Mouse (Mus musculus) lung, postnatal 36 days (tissue): ENCODE measurements at regions not wholly inside any gene's neighbourhood (a gene's known extent, or its start where the extent isn't known, plus 50 kb on each side); places are given as distances from the start of the nearest gene placed in this dataset.

Source experiments
- DNase-seq: peaks from one replicate; pipeline ENCODE4 v3.0.0; 2022; ENCODE audit warnings: mixed read lengths

DNA sequence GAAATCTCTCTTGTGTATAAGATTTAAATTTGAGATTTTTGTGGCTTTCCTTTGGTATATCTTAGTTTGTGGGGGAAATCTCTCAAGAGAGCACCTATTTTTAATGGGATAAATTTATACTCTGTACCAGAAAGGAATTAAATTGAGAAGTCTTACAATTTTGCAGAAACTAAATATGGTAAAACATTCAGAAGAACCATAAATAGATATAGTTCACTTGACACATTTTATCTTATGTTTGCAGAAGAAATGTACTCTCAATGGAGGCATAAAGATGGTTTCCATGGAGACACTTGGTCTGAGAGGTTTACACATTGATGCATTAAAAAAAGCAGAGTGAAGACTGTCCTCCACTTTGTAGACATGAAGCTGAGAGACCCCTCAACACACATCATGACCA, 86.9 kb downstream of the Ndufa10 start:
- DNase-seq: no peak

DNA sequence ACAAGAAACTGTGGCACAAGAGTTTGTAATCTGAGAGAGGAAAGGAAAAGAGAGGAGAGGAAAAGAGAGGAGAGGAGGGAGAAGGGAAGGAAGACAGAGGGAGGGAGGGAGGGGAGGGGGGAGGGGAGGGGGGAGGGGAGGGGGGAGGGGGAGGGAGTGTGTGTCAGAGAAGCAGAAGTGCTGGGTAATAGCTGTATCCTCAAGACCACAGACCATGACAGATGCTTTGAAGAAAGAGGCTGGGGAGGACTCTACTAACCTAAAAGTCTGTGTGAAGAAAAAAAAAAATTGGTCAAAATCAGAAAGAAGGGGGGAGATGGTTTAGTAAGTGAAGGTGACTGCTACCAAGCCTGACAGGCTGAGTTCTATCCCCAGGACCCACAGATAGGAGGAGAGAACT, 88.7 kb downstream of the Ndufa10 start:
- no peak for DNase-seq

DNA sequence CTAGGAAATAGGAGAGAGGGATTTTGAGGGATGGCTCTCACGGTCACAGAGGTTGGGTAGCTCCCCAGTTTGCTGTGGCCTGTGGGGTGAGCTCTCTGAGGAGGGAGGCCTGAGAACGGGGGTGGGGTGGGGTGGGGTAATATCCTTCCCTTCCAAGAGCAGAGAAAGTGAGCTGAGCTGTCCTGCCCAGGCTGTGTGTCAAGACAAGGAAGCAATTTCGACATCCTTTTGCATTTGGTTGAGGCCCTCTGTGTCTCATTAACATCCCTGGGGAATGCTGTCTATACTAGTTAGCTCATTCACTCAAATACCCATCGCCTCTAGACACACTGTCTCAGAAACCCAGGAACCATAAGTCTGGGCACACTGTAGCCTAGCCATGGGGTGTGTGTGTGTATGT, 89.9 kb downstream of the Ndufa10 start:
- DNase-seq: no peak

DNA sequence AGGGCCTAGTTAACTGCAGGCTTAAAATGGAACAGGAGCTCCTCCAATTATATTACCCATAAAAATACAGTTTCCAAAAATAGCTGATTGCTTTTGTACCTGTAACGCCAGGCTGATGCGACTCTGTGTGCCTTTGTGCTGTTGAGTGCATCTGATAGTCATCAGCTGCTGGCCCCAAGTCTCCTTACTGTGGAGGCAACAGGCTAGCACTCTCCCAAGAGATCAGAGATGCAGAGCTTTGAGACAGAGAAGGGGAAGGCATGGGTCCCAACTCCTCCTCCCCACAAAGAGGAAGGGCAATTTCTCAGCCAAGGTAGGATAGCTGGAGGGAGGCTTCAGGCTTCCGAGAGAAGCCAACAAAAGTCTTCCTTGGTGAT, 94.2 kb downstream of the Ndufa10 start:
- no peak for DNase-seq

DNA sequence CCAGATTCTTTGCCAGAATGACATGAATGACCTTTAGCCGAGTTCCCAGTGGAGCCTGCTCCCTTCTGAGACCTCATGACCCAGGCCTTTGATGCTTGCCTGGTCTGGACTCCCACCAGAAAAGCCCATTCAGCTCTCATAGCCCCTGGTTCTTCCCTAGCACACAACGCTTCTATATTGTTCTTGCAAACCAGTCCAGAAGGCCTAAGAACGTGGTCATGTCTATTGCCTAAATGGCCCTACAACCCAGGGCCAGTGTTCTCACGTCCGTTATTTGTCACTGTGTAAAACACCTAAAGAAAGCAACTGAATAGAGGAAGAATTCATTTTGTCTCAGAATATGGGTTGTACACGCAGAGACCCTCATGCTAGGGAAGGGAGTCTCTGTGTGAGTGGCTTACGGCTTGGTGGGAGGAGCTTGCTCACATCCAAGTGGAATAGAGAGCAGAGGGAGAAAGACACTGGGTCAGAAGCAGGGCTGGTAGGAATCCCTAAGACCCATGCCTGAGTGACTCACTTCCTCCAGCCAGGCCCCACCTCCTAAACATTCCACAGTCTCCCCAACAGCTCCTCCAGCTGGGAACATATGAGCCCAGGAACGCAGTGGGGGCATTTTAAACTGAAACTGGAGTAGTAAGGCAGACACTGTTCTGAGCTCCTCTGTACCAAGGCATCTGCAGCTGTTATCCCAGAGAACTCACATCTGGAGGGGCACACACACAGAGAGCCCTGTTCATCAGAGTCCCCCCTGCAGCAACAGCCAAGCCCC, 94.7 kb downstream of the Ndufa10 start:
- DNase-seq: peak; percentile 53

DNA sequence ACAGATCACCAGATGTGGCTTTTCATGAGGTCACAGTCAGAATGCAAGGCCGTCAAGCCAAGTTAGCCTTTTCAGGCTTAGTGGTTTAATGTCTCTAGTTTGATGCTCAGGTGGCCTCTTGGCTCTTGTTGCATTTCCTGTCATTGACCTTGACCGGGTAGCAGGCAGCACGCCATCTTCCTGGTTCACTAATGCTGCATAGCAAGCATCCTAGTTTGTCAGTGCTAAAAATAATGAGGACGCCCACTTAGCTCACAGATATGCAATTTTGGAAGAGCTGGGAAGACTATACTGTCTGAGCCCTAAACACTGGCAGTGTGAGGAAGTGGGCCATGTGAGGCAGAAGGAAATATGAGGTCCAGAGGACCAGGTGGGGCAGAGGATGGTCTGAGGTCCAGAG, 97.2 kb downstream of the Ndufa10 start:
- DNase-seq: no peak

DNA sequence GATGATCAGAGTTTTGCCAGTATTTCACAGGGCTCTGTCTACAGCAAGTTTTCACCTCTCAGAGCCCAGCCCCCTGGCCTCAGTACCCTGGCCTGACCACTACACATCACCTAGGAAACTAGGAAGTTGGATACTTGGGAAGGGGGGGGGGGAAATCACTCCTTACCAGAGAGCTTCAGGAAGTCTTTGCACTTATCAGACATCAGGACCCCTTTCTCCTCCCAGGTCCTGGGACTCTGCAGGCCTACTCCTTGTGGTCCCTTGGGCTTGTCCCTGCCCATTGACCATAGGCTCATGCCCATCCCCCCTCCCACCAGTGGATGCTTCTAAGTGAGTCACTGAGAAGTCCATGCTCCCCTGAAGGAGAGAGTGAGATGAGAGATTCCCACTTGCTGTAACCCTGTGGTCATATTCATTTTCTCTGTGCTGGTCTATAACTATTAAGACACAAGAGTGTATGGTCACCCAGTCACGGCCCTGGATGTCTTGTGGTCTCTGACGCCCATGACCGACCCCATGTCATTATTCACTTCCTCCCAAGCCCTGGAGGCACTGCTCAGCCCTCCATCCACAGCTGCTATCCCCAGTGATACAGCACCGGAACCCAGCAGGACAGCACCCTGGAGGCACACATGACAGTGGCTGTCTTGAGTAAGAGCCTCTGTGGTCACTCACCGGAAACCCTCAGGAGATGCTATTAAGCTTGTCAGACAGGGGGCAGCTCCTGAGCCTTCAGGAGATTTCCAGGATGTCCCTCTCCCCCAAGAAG, 101.3 kb downstream of the Ndufa10 start:
- DNase-seq: no peak

DNA sequence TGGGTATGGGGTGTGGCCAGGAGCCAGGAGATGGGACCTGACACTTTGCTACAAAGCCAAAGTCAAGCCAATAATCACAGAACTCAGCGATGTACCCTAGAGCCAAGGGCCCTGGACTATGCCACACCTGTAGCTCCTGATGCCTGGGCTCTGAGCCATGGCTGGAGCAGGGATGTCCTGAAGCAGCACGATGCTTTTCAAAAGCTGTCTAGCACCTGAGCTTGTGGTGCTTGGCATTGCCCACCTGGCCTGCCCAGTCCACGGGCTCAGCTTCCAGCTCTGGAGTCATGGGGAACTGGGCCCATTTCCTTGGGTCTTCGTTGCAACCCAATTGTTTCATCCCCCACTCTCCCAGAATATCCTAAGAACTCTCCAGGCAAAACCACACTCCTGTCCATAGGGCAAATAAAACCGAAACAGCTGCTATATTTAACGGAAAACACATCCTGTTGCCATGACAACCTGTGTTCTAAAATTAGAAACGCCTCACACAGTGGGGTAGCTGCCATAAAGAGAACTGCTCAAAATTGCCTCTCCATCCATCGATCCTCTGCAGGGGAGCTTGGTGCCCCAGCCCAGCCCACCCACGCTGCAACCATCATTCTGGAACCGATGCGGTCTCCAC, 102.2 kb downstream of the Ndufa10 start:
- peak; percentile 38 for DNase-seq

DNA sequence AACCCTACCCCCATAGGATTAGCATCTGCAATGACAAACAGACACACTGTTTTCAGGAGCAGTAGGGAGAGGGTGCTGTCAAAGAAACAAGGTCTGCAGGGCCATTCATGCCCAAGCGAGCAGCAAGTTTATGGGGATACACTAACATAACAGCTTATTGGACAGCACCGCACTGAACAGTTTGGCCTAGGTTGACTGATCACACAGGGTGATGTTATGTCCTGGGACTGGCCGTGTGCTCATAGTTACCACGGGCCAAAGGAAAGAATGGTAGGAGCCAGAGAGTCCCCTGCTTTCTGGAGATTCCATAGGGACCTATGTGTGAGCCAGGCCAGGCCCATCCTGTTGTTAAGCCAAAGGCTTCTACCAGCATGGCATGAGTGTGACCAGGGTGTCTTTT, 102.8 kb downstream of the Ndufa10 start:
- DNase-seq: no peak

DNA sequence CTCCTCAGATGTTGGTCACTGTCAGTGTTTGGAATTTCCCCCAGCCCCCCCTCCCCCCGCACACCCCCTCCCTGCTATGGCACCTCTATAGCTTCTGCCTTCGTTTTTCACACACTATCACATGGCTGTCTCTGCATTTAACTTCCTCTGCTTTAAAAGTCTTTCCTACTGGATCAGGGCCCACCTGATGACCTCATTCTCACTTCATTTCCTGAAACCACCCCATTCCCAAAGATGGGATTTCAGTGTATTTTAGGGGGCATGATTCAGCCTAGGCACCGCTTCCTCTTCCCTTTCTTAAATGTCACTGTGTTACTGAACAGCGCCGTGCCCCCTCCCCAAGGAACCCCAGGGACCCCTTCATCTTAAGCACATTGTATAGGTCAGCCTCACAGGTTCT, 103.7 kb downstream of the Ndufa10 start:
- no peak for DNase-seq

DNA sequence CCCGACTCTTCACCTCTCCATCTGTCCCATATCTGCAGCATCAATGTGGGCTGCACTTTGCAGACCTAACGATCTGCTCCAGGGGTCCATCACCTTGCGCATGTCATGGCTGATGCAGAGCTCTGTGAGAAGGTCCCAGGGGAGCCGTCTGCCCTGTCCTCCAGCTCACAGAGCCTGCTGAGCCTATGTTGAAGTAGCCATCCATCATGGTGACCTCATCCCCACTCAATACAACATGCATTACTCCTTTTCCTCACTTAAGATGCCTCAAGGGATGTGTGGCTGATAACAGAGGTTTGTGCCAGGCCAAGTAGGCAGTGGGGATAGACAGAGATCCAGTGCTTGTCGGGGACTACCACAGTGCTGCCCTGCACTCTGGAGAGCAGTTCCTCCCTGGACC, 107.4 kb downstream of the Ndufa10 start:
- DNase-seq: no peak

DNA sequence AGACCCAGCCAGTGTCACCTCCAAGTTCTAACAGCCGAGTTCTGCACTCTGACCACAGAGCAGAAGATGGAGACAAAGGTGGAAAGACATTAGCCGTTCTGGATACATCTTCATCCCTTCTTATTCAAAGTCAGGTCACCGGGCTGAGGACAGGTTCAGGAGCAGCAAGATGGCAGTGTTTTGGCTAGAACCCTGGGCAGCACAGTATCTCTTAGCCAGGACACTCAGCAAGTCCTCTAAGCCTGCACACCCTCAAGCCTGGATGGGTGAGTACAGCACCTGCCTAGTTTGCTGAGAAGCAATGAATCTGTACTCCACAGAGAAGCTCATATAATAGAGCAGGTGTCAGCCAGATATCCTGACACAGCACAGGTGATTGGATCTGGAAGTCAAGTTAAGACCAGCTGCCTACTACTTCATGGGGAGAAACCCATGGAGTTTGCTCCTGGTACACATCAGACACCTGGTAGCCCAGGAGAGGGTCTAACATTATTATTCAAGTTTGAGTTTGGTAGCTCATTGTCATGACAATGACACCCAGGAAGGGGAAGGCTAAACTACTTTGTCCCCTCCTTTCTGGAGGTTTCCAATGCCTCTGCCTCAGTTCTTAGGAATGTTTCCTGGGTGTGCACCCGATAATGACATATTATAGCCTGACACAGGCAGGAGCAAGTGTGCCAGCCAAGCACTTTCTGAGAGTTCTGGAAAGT, 108.1 kb downstream of the Ndufa10 start:
- no peak for DNase-seq

DNA sequence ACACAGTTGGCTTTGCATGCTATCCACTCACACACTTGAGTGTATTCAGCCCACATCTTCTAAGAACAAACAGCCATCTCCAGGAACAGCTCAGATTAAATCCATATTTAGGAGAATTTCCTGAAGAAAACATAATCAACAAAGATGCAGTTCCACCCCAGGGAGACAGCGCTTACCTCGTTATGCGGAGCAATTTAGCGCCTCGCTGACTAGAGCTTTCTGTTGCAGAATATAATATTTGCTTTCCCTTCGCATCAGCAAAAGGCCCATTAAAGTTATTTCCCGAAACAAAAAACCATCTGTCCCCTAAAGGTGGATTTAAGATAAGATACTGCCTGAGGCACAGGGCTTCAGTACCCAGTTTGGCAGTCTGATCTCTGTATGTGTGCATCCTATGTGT, 112.0 kb downstream of the Ndufa10 start:
- DNase-seq: no peak

DNA sequence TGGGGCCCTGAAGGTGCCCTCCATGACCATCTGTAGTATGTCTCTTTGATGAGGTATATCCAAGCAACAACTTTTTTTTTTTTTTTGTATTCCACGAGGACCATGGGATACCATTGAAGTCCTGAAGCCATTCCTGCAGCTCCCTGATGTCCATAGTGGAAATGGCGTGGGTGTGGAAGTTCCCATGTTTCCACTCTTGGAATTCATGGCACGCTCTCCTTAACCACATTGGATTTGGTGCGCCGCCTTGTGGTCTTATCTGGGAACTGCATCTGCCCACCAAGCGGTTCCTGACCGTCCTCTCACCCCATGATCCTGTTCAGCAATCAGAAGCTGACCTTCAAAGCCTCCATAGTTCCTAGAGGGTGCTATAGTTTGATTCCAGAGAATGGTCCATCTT, 113.4 kb downstream of the Ndufa10 start:
- DNase-seq: peak; percentile 74

DNA sequence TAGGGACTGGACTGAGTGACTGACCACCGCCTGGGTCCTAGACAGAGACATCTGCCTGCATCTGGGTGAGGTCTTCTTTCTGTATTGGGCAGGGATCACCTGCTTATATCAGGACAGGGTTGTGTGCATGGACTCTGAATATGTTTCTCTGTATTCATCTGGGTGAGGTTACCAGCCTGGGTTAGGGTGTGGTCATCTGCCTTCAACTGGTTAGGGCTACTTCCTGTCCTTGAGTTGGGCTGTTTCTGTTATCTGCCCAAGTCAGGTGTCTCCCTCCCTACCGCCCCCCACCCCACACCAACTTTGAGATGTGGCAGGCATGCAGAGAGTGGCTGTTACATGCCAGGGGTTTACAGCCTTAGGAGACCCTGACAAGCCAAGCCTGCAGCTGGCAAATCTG, 114.2 kb downstream of the Ndufa10 start:
- DNase-seq: no peak

DNA sequence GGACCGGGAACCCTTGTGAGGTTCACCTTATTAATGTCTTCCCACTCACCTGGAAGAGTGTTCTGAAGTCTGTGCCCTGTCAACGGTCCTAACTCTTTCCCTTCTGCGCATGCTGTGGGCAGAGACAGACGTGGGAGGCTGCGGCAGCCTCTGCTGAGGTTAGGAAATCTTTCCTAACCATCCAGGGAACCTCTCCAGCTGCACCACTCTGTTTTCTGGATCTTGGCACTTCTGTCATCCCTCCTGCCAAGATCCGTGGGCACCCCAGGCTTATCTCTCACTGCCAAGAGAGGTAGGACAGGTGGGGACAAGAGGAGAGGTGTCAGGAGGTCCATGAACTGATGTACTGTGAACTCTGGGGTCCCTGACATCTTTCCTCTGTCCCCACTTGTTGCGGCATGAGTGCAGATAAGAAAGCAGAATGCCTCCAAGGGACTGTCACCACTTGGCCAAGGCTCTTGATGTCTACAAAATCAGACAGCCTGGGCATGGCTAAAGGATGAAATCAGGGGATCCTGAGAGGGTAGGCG, 114.8 kb downstream of the Ndufa10 start:
- no peak for DNase-seq

DNA sequence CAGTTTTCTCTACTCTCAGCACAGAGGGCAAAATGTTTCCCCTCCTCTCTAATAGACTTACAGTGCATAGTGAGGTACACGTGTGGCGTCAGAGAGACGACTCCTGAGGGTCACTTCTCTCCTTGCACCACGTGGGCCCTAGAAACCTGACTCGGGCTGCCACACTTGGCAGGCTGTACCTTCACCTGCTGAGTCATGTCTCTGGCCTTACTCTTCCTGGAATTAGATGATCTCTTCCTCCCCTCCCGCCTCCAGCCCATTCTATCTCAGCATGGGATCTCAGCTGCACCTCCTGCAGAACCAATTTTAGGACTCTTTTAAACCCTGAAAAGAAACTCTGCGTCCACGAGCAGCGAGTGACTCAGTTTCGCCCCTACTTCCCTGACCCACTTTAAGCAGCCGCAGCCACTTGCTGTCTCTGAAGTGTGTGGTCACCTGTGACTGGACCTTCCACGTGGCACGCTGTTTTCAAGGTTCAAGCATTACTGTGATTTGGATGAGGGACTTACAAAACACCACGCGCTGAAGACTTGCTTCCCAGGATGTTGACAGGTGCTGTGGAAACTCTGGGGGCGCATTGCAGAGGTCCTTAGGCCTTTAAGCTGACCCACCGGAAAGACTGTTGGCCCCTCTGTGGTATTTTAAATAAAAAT, 125.2 kb downstream of the Ndufa10 start:
- DNase-seq: peak; percentile 30

DNA sequence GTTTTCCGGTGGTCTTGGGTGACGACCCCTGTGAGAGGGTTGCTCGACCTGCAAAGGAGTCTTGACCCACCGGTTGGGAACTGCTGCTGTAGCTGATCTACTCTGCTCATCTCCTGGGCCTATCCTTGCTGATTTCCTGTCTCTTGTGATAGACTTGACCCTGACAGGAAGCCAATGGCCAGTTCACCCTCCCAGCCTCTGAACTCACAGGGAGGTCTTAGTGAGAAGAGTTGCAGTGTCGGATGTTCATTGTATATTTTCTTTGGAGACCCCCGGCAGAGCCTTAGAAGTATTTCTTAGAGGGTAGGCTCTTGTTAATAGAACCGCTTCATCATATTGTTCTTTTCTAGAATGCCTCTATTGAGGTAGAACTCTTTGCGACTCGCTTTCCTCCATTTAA, 126.0 kb downstream of the Ndufa10 start:
- no peak for DNase-seq

DNA sequence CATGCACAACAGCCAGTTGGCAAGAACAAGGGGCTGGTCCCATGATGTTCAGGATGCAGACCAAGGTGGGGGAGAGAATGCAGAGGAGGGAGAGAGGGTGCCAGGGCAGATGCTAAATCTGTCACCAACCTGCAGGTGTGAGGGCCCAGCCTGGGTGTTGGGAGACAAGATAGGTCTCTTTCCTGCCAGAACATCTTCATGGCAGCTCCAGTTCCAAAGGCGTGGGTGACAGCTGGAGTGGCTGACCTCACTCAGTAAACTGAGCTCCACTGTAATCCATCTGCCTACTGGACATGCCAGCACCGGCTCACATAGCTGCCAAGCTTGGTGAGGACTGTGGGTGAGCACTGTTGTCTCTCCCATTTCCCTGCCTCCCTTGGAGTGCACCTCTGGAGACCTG, 129.9 kb downstream of the Ndufa10 start:
- DNase-seq: no peak

DNA sequence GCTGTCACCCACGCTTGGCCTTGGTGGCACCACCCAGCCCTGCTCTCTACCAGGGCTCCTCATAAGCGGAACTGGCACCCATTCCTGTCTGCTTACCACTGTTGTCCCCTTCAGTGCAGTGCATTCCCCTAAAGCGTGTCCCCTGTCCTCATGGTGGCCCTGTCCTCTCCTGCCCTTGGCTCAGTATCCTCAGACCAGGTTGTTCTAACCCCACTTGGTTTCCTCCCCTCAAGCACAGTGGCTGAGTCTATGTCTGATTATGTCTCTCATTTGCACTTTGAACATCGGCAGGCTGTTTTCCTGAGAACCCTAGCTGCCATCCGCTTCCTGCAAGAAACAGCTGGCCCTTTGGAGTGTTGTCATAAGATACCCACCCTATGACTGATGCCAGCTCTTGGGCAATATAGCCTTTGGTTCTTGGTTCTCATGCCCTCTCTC, 130.5 kb downstream of the Ndufa10 start:
- DNase-seq: no peak

DNA sequence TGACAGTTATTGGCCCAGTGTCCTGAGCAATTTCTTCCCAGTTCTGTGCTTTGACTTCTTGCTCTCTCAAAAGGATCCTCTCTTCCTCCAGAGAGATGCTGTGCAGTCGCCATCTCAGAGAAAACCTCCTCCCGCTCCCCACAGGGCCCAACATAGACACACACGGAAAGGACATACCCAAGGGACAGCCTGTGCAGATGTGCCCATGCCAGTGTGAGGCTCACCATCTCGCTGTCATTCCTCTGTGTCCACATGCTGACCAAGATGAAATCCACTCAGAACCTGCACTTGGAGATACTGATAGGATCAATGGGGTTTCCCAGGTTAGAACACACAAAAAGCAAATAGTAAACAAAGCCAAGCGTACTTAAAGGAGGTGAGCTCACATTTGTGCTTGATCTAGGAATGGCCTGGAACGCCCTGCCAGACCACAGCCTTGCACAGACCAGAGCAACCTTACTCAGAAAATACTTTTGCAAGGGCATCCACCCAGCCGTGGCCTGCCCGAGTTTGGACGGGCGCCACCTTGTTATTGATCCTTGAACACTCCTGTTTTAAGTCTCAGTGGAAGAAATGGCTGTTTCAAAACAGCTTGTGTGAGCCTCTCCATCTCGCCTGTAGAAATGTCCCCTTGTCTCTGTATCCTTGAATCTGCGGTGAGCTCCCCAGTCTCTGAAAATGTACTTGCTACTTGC, 131.7 kb downstream of the Ndufa10 start:
- peak; percentile 20 for DNase-seq

DNA sequence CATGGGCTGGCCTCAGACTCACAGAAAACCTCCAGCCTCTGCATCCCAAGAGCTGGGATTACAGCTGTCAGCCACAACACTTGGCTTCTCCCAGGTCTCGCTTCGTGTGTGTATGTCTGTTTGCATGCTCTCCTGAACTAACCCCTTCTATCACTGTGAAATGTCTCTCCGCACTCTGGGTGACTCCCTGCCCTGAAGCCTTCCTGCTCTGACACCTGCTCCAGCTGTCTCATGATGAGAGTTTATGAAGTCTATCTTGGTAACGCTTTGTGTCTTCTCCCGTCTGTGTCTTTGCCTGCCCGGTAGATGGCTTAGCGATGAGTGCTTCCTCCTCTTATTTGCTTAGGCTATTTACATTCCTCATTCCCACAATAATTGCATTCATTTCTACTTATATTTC, 133.0 kb downstream of the Ndufa10 start:
- DNase-seq: no peak
